Mouse (Mus musculus) brain, embryonic 18.5 days (tissue): ENCODE results near the gene Htatsf1.

Experiments
- DNase-seq: peaks from one replicate; pipeline ENCODE4 v3.0.0-alpha.2; 2012; ENCODE audit warnings: low read depth, low spot score

Gene Htatsf1

DNA sequence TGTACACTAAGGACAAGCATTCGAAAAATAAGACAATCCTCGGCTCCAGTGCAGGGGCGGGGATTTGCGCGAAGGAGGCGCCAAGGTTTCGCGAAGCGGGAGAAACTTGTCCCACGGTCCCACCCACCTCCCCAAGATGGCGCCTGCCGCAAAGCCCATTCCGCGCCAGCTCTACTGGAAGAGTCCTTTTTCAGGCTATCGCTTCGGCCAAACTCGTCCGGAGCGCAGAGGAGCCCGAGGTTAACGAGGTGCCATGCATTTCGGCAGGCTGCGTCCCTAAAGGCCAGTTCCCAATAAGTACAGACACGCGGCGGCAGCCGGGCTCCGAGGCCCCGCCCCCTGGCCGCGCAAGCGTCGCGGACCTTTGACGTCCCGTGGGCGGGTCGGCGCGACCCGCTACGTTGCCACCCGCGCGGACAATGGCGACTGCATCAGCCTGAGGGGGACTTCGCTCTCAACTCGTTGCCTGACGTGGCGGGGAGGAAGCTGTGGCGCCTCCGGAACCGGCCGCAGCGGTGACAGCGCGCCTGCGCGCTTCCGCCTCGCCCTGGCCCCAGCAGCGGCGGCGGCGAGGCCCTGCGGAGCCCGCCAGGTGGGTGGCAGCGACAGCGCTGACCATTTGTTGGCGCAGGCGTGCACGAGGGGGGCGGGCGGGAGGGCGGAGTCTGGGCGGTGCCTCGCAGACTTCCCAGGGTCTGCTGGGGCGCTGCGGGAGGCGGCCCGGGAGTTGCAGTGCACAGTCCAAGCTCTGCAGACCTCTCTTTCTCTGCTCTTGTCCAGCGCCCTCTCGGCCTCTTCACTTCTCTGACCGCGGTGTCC lies at the start of gene Htatsf1:
Gene Htatsf1 (plus strand): TSS at position 410 of the 819 bp plus-strand sequence.
- DNase-seq, result peak; percentile 66

DNA sequence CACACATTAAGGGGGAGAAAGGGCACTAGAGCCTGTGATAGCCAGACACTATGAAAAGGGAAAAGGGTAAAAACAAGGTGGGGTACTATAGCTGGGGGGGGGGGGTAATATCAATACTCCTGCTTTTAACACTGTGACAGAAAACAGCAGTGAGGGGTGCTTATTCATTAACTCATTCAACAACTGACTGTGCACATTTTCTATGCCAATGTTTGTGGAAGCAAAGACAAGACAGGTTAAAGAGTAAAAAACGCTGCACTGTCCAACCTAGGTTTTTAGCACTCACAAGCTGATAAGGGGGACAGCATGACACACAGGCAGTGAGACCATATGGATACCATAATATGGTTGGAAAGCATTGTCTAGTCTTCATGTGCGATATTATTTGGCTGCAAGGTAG lies 40.5 kb upstream of the Htatsf1 start:
- DNase-seq, result no peak

DNA sequence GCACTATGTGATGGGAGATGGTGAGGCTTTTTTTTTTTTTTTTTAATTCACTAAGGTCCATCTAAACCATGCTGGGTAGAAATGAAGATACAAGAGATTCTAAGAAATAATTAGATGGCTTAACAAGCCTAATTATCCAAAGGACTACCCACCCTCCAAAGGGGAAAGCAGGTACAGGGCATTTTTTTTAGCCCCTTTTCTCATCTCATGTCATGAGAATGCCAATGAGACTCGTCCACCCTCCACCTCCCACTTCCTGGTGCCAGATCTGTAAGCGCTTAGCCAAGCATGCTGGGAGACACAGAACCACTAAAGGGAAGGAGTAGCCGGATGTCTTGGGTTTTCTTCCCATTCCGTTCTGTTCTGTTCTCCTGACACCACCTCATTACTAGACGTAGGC lies 10.6 kb upstream of the Htatsf1 start, which contains the start of gene Brs3:
Gene Brs3 (plus strand): TSS at position 301 of the 400 bp plus-strand sequence.
- DNase-seq, result no peak

DNA sequence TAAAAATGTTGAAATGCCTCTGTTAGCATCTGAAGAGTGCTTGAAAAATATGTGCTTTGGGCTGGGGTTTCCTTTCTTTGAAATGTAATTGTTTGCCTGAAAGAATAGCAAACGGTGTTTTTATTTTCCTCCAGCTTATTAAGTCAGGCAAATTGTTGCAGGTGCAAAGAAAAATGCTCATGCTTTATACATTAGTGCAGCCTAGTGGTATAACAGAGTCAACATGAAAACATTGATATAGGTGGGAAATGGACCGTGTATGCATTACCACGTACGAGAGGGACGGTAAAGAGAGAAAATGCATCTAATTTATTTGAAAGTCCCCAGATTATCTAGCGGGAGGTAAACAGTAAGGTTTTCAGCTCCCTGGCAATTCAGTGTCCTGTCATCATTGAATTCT lies 9.5 kb upstream of the Htatsf1 start:
- no peak for DNase-seq

DNA sequence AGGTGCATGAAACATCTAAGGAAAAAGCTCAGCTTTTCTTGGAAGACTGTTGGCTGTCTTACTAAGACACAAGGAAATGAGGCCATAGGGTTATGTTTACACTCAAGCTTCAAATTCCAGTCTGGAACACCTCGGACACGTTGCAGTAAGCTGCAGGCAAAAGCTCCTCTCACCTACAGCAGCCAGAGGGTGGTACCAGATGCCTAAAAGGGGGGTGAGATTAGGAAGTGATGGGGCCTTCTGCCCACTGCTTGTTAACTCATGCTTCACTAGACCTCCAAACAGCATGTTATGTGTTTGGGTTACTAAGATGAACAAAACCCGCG lies 572 bp upstream of the Htatsf1 start:
- no peak for DNase-seq

DNA sequence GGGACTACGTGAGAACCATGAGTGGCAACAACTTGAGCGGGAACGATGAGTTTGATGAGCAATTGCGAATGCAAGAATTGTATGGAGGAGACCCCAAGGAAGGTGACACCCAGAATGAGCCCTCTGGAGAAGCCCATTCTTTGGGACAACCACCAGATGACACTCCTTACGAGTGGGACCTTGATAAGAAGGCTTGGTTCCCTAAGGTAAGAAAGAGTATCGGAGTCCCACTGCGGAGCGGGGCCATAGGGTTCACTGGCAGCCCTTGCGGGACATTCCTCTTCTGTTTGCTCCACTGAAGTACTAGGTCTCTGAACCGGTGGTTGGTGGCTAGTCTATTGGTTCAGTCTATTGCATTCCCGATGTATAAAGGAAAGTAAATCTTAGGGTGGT lies 606 bp downstream of the Htatsf1 start:
- DNase-seq, result no peak

DNA sequence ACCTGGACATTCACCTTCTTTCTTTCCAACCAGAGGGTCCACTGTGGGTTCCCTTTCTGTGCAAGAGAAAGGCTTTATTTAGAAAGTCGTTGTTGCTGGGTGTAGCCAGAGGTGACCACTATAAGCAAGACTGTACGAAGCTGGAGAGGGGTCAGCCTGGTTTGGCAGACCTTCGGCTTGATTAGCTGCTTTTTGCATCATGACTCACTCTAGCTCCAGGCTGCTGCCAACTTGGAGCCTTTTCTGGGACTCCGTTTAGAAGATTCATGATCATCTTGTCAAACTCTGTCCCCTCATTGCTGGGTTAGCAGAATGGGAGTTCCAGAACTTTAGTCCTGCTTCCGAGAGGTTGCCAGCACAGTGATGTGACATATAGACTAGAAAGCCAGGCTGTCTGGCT lies 28.1 kb downstream of the Htatsf1 start:
- DNase-seq, result no peak

DNA sequence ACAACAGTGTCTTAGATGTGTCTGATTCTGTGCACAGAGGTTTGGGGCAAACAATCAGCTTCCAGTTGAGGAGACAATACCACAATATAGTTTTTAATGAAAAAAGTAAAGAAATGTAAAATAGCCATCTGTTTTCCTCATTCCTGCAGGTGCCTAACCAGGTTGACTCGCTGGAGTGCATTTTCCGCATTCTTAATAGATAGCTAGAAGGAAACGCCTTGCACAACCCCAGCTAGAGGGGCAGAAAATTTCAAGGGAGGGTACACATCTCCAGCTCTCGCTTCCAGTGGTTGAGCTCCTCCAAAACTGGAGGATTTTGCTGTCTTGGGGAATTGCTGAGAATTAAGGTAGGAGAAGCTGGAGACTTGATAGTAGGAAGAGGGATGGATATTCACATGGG lies 34.4 kb downstream of the Htatsf1 start, which contains the start of gene Vgll1:
Gene Vgll1 (plus strand): TSS at position 301 of the 400 bp plus-strand sequence.
- DNase-seq, result no peak

DNA sequence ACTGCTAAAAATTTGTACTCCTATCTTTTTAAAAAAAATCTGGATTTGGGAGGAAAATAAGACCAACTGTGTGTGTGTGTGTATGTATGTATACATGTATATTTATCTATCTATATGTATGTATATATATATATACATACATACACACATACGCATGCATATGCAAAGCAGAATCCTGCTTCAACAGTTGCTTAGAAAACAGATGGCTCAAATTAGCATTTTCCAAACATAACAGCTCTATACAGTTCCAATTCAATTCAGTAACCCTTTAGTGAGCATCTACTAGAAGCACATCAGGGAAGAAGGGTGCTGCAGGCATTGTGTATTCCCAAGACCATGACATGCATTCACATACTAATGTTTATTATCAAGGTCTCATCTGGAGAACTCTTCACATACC lies 50.0 kb downstream of the Htatsf1 start:
- no peak for DNase-seq

DNA sequence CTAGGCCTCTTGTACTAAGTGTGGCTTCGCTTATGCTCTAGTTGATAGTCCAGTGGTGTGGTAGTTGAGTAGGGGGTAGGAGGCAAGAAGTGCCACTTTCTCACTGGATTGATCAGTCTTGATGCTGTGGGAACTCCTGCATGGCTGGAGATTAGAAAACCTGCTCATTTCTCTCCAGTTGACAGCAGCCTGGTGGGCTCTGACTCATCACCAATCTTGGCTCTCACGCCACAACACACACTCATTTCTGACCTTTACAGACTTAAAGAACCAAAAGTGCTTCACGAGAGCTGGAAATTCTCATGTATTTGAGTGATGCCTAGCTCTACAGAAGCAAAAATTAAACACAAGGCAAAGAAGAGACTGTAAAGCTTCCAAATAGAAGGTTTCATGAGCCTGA lies 53.6 kb downstream of the Htatsf1 start:
- DNase-seq, result no peak
